Mouse (Mus musculus) heart, embryonic 11.5 days (tissue): ENCODE data around the gene Fndc3a. TPM values are rescaled to one million over a fixed set of nuclear protein-coding genes. Genes with fewer than 3 reads are reported as not detected.

ENCODE experiments used
- ATAC-seq: fragments of 200-750 bp; cut with Nextera tagmentation; replicated peaks from 2 replicates; pipeline ENCODE4 v1.8.0; 2017; ENCODE audit warnings: moderate library complexity; ENCODE audit not compliant: insufficient number of reproducible peaks, low FRiP score, low TSS enrichment
- H3K27ac ChIP-seq: fragments of 300-500 bp; sonication (generic); 2 replicates; pipeline ENCODE4 v1.5.1; 2014; ENCODE audit warnings: mild to moderate bottlenecking, low read depth, low read length
- H3K27me3 ChIP-seq: fragments of 300-500 bp; sonication (generic); 2 replicates; pipeline ENCODE4 v1.6.1; 2014; ENCODE audit warnings: mild to moderate bottlenecking, low read length, mixed read lengths; ENCODE audit not compliant: control insufficient read depth, insufficient read depth
- H3K36me3 ChIP-seq: fragments of 300-500 bp; sonication (generic); 2 replicates; pipeline ENCODE4 v1.6.1; 2014; ENCODE audit warnings: mild to moderate bottlenecking, low read length, moderate library complexity, mixed read lengths; ENCODE audit not compliant: control insufficient read depth, insufficient read depth
- H3K4me1 ChIP-seq: fragments of 300-500 bp; sonication (generic); 2 replicates; pipeline ENCODE4 v1.6.1; 2014; ENCODE audit warnings: low read length; ENCODE audit not compliant: control insufficient read depth, insufficient read depth
- H3K4me2 ChIP-seq: fragments of 300-500 bp; sonication (generic); 2 replicates; pipeline ENCODE4 v1.6.1; 2014; ENCODE audit warnings: mild to moderate bottlenecking, moderate library complexity
- H3K4me3 ChIP-seq: fragments of 300-500 bp; sonication (generic); 2 replicates; pipeline ENCODE4 v1.5.1; 2014; ENCODE audit warnings: low read depth, low read length
- H3K9ac ChIP-seq: fragments of 300-500 bp; sonication (generic); 2 replicates; pipeline ENCODE4 v1.6.1; 2014; ENCODE audit warnings: mild to moderate bottlenecking, low read depth, low read length, moderate library complexity
- H3K9me3 ChIP-seq: fragments of 300-500 bp; sonication (generic); replicated peaks from 2 replicates; pipeline ENCODE4 v1.6.1; 2016; ENCODE audit warnings: low read length; ENCODE audit not compliant: control insufficient read depth
- WGBS: fragments of 180-500 bp; shearing (Covaris S2); extraction: QIAGEN DNeasy Blood & Tissue Kit; methylation state at CpG from one replicate; pipeline ENCODE4 v1.1.7; 2014; ENCODE audit not compliant: insufficient replicate concordance; 5-methylcytosine and 5-hydroxymethylcytosine counted together
- polyA plus RNA-seq: library from polyadenylated mRNA; unstranded; fragments of >200 nt; fragmentation: Nextera tagmentation; extraction: Ambion mirVana; gene quantifications from 2 replicates; pipeline ENCODE4 v1.2.1, GENCODE M21; 2014

Gene Fndc3a
- polyA plus RNA-seq, 1 experiment from 2014 or later: 23.2 TPM

GRCm38 (mm10) chr14:72700056-72700455 lies 9.7 kb downstream of the Fndc3a start:
- no peak for ATAC-seq
- H3K36me3 ChIP-seq: no peaks in the 10 kb centered on the region
- WGBS: 85% methylated on average over 5 of the region's 5 CpGs
- no peak overlapping the region for H3K4me3 ChIP-seq
- no peaks in the 10 kb centered on the region for H3K4me1 ChIP-seq
- no peak overlapping the region for H3K9ac ChIP-seq
- H3K27me3 ChIP-seq: no peaks in the 10 kb centered on the region
- no peak overlapping the region for H3K4me2 ChIP-seq
- no peaks in the 10 kb centered on the region for H3K9me3 ChIP-seq
- no peak overlapping the region for H3K27ac ChIP-seq

- H3K36me3 ChIP-seq: no peaks in the 10 kb centered on the region
- no peak for ATAC-seq
Observed at GRCm38 (mm10) chr14:72691406-72691805, 18.4 kb downstream of the Fndc3a start.

DNA sequence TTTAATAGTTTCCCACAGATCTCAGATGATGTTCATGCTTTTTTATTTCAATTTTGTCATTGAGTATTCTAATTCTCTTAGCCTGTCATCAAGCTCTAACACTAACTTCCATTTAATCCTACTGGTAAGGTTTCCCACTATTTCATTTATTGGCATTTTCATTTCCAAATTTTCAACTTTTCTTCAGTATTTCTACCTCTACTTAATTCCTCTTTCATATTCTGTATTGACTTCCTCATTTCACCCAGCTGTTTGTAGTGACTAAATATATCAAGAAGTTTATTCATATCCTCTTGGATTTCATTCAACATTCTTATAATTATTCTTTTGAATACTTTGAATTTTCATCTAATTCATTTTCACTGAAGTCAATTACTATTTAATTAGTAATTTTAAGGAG lies 20.3 kb downstream of the Fndc3a start:
- no peak overlapping the region for H3K4me2 ChIP-seq
- H3K9ac ChIP-seq: no peak overlapping the region
- H3K4me3 ChIP-seq: no peak overlapping the region
- H3K9me3 ChIP-seq: no peaks in the 10 kb centered on the region
- no peak for ATAC-seq
- no peak overlapping the region for H3K27ac ChIP-seq
- H3K27me3 ChIP-seq: no peaks in the 10 kb centered on the region
- no peaks in the 10 kb centered on the region for H3K4me1 ChIP-seq
- H3K36me3 ChIP-seq: no peaks in the 10 kb centered on the region

More at GRCm38 (mm10) chr14:72691406-72691805, 18.4 kb downstream of the Fndc3a start:
- no peaks in the 10 kb centered on the region for H3K4me1 ChIP-seq
- WGBS: 74% methylated on average over 1 of the region's 1 CpGs
- no peak overlapping the region for H3K4me3 ChIP-seq
- no peak overlapping the region for H3K4me2 ChIP-seq
- H3K9ac ChIP-seq: no peak overlapping the region
- no peak overlapping the region for H3K27ac ChIP-seq
- no peaks in the 10 kb centered on the region for H3K27me3 ChIP-seq
- H3K9me3 ChIP-seq: no peaks in the 10 kb centered on the region

DNA sequence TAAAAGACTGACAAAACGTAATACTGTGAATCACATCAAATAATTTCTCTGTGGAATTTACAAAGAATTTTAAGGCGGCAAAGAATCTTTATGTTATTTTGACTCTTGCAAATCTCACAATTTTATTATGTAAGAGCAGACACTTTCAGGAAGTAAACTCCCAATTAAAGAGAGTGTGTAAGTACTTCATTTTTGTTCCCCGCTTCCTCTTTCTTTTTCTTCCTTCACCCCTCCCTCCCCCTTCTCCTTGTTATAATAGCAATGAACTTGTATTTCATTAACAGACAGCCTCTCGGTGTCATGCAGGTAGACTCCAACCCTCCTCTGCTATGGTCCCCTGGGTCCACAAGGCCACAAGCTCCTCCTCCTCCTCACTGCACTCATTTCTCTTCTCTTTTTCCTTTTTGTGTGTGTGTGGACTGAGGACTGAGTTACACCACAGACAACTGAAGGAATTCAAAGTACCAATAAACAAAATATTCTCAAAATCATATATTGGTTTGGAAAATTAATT lies 24.9 kb downstream of the Fndc3a start:
- no peak for ATAC-seq
- H3K9me3 ChIP-seq: no peaks in the 10 kb centered on the region
- 91% methylated on average over 4 of the region's 4 CpGs for WGBS

GRCm38 (mm10) chr14:72677247-72677646 lies 32.6 kb downstream of the Fndc3a start:
- Histone ChIP-seq H3K4me1 (no peaks in the 10 kb centered on the region), H3K9ac (no peak overlapping the region), H3K4me2 (no peak overlapping the region), H3K9me3 (no peaks in the 10 kb centered on the region), H3K27ac (no peak overlapping the region), H3K27me3 (no peaks in the 10 kb centered on the region), H3K4me3 (no peak overlapping the region), H3K36me3 (no peaks in the 10 kb centered on the region)
- 79% methylated on average over 3 of the region's 3 CpGs for WGBS
- no peak for ATAC-seq

More for the DNA sequence above, 24.9 kb downstream of the Fndc3a start:
- H3K36me3 ChIP-seq: no peaks in the 10 kb centered on the region
- no peaks in the 10 kb centered on the region for H3K4me1 ChIP-seq
- no peak overlapping the region for H3K27ac ChIP-seq
- H3K4me2 ChIP-seq: no peak overlapping the region
- no peak overlapping the region for H3K4me3 ChIP-seq
- H3K9ac ChIP-seq: no peak overlapping the region
- no peaks in the 10 kb centered on the region for H3K27me3 ChIP-seq

- Histone ChIP-seq H3K4me3 (no peak overlapping the region), H3K9ac (no peak overlapping the region), H3K27ac (no peak overlapping the region), H3K27me3 (no peaks in the 10 kb centered on the region), H3K9me3 (no peaks in the 10 kb centered on the region), H3K36me3 (no peaks in the 10 kb centered on the region), H3K4me2 (no peak overlapping the region), H3K4me1 (no peaks in the 10 kb centered on the region)
- 91% methylated on average over 3 of the region's 3 CpGs for WGBS
- ATAC-seq: no peak
Observed at GRCm38 (mm10) chr14:72671911-72672310, 37.9 kb downstream of the Fndc3a start.

DNA sequence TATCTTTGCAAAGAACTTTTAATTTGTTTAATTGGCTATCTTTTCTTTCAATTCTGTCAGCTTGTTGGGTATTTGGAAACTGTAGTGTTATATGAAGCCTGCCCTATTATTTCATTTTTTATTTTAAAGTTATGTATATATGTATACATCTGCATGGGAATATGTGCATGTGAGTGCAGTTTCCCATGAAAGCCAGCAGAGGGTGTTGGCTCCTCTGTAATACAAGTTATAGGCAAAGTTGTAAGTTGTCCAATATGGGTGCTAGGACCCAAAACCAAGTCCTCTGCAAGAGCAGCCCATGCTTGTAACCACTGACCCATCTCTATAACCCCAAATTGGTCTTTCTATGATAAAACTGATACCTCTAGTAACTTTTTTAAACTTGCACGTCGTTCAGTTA lies 38.8 kb downstream of the Fndc3a start:
- no peak overlapping the region for H3K9ac ChIP-seq
- no peak overlapping the region for H3K4me3 ChIP-seq
- no peak overlapping the region for H3K27ac ChIP-seq
- no peaks in the 10 kb centered on the region for H3K36me3 ChIP-seq
- H3K9me3 ChIP-seq: no peaks in the 10 kb centered on the region
- H3K4me2 ChIP-seq: no peak overlapping the region
- ATAC-seq: no peak
- no peaks in the 10 kb centered on the region for H3K27me3 ChIP-seq
- 87% methylated on average over 2 of the region's 2 CpGs for WGBS
- H3K4me1 ChIP-seq: no peaks in the 10 kb centered on the region

GRCm38 (mm10) chr14:72649268-72649667 lies 60.5 kb downstream of the Fndc3a start:
- Histone ChIP-seq H3K4me3 (no peak overlapping the region), H3K27ac (no peak overlapping the region), H3K36me3 (no peaks in the 10 kb centered on the region), H3K4me2 (no peak overlapping the region), H3K4me1 (no peaks in the 10 kb centered on the region), H3K9me3 (no peaks in the 10 kb centered on the region), H3K9ac (no peak overlapping the region), H3K27me3 (no peaks in the 10 kb centered on the region)
- ATAC-seq: no peak

DNA sequence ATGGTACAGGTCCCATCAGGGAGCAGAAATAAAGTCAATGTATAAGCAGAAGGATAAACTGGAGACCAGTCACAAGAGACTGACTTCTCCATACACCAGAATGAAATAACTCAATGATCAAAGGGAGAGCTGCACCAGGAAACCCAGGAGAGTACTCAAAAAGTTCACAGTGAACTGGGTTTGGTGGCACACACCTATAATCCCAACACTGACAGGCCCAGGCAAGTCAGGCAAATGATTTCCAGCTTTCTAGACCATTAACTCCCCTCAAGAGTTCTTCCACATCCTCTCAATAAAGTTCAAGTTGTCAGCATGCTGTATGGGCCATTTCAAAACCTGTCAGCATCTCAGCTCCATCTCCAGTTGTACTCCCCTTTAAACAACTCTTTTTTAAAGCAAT lies 64.3 kb downstream of the Fndc3a start:
- H3K9ac ChIP-seq: no peak overlapping the region
- no peaks in the 10 kb centered on the region for H3K4me1 ChIP-seq
- no peak overlapping the region for H3K4me2 ChIP-seq
- no peaks in the 10 kb centered on the region for H3K36me3 ChIP-seq
- ATAC-seq: no peak
- H3K27ac ChIP-seq: no peak overlapping the region
- H3K27me3 ChIP-seq: no peaks in the 10 kb centered on the region
- H3K9me3 ChIP-seq: no peaks in the 10 kb centered on the region
- H3K4me3 ChIP-seq: no peak overlapping the region
